Mouse (Mus musculus): ENCODE measurements at regions not wholly inside any gene's neighbourhood (a gene's known extent, or its start where the extent isn't known, plus 50 kb on each side); places are given as distances from the start of the nearest gene placed in this dataset.

DNA sequence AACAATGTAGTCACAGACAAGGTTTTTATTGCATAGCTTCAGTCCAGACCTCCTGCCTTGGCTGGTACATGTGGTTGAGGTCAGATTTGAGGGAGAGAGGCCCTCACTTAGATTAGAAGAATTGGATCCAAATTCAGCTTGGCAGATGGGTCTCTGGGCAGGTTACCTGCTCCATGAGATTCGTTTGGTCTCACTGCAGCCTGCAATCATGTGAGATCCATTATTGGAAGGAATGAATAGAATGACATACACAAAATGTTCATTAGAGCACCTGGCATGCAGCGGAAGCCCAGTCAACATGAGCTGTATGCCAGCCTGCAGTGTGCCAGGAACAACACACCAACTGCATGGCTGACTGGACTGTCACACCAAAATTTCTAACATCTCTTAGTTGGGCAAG is 750.3 kb downstream of the Nedd1 start:
- intact Hi-C loops (cut with DNase I): no loop called here
- DNase-seq: no peak

DNA sequence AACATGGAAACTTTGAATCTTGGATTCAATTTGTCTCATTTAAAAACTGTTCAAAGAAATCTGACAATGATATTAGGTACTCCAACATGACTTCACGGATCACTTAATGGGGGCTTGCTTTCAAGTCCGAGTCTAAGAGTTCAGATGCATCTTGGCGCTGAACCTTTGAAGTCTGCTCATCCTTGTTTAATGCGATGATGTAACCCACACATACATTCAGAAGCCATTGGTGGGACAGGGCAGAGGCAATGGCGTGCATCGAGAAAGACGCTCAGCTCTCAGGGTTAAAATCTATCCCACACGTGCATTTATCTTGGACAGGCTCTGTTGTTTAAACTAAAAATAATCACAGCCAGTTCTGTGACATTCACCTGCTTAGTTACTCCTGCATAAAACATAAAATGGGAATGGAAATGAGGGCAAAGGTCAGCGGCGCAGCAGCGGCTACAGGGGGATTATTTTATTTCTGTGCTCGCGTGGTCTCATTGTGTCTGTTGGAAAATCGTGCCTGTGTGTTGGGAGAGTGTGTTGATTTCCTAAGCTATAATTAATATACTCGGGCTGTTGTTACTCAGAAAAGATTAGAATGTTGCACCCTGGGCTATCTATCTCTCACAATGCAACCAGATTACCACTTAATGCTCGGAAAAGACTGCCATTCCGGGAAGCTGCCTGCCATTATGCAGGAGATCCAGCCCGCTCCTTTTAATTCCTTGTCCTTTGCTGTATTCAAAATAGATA is 754.5 kb downstream of the Nedd1 start:
- intact Hi-C loops (cut with DNase I): no loop called here
- no peak for DNase-seq

DNA sequence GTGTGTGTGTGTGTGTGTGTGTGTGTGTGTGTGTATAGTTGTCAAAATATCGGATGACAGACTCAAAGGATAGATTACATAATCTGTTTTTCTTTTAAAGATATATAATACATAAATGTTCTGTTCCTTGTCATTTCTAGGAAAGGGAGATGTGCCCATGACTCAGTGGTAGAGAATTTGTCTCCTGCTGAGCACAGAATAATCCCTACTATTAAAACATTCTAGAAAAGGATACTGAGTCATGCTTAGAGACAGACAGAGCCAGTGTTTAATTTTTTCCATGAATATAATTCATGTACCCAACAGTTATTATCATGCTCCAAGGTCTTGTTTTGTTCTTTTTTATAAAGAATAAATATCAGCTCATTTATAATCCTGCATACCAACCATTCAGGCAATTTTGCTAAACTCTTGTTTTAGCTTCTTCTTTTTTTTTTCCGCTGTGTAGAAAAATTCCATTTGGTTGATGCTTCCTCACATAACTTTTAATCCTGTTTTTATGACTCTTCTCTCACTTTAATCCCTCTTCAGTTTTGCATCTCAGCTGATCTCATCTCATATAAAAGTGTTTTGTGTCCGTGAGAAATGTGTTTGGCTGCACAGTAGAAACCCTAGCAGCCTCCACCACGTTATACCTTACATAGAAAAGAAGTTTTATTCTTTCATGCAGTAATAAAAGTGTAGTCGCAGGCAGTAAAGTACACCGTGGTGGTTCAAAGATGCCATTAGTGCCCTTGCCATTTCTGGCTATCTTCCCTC is 762.3 kb downstream of the Nedd1 start:
- intact Hi-C loops (cut with DNase I): no loop called here
- no peak for DNase-seq

DNA sequence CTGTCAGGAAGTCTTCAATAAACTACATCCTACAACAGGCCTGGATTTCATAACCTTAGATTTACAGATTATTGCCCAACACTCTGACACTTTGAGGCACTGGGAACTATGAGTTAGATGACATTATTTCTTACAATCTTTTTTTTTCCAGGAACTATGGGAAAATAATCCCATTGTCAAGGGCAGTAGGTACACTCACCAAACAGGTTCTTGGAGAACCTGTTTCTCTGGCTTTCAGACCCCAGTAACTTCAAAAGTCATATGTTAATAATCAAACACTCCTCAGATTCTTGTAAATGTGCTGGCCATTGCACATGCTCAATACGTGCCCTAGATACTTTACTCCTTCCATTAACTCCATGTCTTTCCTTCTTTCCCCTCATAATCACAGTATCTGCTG is 769.1 kb downstream of the Nedd1 start:
- intact Hi-C loops (cut with DNase I): no loop called here
- DNase-seq: no peak

GRCm38 (mm10) chr10:91923626-91924025 is 742.5 kb upstream of the Tmpo start:
- intact Hi-C loops (cut with DNase I): no loop called here
- no peak for DNase-seq

- intact Hi-C loops (cut with DNase I): no loop called here
- DNase-seq: no peak
These were observed 708.7 kb upstream of the Tmpo start for GRCm38 (mm10) chr10:91889864-91890263.

DNA sequence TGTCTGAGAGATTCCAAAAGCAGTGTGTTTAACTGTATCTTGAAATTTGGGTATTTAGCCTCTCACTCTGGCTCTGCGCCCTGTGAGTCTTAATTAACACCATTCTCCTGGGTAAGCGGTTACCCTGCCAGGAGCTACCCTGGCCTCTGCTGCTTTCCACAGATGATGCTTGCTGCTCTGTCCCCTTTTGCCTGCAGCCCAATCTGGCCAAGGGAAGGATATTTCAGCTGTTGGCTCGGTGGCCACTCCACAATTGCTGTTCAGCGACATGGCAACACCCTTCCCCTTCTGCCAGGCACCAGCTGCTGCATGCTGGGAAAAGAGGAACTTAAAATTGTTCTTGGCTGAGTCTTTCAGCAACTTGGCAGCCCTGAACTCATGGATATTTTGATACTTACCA is 707.4 kb upstream of the Tmpo start:
- intact Hi-C loops (cut with DNase I): no loop called here
- DNase-seq: peak; percentile 2 to 3

DNA sequence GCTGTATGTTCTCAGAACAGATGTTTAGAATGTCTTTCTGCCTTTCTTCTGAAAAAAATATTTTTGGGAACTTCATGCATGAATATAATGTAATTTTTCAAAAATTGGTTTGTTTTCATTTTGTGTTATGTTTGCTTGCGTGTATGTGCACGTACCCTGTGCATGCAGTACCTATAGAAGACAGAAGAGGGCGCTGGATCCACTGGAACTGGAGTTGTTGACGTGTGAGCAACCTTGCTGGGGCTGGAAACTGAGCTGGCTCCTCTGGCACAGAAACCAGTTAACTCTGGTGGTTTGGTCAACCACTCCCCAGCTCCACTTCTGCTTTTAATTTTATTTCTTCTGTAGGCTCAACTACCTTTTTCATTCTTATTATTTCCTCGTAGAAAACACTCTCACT is 702.0 kb upstream of the Tmpo start:
- intact Hi-C loops (cut with DNase I): no loop called here
- DNase-seq: no peak

DNA sequence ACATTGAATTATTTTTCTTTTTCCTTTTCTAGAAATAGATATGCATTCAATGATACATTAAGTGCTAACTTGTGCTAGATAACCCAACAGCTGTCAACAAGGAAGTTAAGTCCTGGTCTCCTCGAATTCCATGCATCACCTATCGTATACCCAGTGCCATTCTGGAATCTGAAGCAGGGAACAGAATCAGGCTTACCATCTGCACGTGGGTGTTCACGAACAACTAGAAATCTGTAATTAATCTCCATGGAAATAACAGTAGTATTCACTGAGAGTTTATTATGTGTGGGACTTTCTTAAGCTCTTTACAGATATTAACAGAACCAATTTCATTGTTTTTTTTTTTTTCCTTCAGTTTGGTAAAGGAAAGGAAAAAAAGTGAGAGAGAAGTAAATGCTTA is 701.4 kb upstream of the Tmpo start:
- intact Hi-C loops (cut with DNase I): no loop called here
- DNase-seq: no peak

DNA sequence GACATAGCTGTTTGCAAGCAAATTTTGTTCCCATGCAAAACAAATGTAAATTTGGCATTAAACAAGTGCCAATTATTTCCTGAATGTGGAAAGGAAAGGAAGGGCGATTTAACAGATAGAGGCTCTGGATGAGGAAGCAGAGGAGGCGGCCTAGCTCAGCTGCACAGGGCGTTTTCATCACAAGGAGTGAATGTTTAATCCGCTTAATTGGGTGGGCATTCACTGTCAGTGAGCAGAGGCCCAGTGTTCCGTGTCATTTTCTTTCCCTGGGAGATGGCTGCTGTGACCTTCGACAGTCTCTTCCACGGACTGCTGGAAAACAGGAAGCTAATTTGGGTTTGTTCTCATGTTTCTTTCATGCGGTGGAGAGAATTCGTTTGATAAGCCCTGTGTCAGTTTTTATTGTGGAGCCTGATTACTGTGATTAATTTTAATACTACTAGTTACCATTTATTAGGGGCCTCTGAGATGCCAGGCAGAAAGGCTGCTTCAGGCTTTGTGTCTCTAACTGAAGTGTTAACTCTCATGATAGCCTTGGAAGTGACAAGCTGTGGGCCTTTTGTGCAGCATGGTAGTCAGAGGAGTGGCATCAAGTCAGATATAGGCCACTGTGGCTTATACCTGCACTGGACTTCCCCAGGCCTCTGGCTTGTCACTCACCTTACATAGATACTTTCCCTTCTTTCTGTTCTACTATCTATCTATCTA is 700.6 kb upstream of the Tmpo start:
- intact Hi-C loops (cut with DNase I): no loop called here
- no peak for DNase-seq

GRCm38 (mm10) chr10:91875450-91875849 is 694.3 kb upstream of the Tmpo start:
- DNase-seq: no peak

DNA sequence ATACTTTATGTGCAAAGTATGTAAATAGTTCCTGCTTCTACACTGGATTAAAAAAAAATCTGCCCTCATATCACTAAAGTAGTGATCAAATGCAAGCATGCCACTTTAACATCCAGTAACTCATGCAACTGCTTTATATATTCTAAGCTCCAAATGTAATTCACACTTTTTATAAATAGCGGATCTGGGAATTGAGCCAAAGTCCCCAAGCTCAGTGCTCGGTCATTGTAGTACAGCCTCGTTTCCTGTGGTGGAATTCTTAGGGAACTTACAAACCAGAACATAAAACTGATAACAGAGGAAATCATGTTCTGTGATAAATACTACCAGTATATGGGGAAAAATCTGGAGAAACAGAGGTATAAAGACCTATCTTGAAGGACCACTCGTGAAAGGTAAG is 690.1 kb upstream of the Tmpo start:
- intact Hi-C loops (cut with DNase I): no loop called here
- no peak for DNase-seq

More at GRCm38 (mm10) chr10:91875450-91875849, 694.3 kb upstream of the Tmpo start:
- intact Hi-C loops (cut with DNase I): no loop called here

DNA sequence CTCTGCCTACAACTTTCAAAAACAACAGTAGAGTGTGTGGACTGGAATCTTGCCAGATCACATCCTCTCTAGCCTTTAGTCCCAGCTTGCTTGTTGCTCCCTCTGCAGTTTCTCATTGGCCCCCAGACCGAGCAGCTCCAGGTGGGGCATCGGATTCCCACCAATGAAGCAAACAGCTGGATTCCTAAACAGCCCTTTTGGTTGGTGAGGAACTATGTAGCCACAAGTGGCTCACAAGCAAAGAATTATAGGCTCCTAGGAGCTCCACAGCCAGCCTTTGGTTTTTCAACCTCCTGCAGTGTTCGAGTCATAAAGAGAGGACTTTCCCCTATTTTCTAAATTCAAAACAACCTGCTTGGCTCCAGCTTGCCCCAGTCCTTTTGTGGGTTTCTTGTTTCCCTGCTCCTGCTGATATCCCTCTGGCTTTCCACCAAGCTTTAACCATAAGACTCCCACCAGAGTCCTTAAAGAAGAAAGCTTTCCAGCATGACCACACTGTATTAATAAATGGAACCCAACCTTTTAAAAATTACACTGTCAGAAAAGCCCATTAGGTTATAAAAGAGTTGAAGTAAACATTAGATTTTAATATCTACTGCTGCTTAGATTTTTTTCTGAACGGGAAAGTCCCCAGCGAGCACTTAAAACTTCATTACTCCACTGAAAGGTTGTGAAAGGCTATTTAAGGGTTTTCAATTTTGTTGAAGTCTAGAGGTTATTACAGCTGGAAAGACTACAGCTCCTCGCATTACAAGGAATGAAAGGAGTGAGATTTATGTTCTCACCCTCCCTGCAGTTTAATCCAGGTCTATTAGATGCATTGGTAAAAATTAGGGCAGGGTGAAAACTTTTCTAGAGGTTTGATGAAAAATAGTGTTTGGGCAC is 677.8 kb upstream of the Tmpo start:
- intact Hi-C loops (cut with DNase I): no loop called here
- no peak for DNase-seq

DNA sequence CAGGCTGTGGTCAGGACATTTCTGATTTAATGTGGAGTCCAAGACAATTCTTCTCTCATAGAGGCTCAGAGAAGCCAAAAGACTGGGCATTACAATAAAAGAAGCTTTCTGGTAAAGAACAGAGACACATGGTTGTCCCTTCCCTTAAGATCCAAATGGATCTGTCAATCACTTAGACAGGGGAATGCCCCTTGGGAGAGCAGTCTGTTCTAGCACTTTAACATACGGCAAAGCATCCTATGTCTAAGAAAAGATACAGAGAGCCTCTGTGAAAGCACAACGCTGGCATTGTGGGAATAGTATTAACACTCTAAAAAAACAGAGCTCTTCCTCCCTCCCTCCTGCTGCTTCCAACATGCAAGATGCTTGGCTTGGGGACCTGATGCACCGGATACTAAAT is 646.0 kb upstream of the Tmpo start:
- intact Hi-C loops (cut with DNase I): no loop called here
- DNase-seq: no peak

GRCm38 (mm10) chr10:91823499-91823898 is 642.4 kb upstream of the Tmpo start:
- intact Hi-C loops (cut with DNase I): no loop called here
- DNase-seq: no peak

DNA sequence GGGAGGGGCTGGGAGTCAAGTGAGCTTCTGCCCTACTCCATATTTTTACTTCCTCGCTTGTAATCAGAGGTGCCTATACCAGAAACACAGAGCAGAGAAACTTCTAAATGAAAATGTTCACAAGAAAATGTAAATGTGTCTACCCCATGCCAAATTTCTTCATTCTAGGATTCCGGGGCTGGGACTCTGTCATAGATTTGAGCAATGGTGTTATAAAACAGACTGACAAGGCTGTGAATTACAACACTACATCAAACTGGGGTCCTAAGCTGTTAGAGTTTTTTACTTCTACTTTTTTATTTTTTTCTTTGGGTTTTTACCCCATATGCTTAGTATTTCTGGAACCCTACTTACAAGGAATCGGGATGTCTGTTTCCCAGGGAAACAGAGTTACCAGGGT is 623.8 kb upstream of the Tmpo start:
- no peak for DNase-seq
- intact Hi-C loops (cut with DNase I): no loop called here

Small RNA genes lying in the stretch of these regions (microRNA-seq; reads per million reads assigned to microRNA genes)
- 0 reads per million in 2 experiments for gene Gm22582
- gene Mir1251: 0 to 5.4 reads per million in 2 experiments
- 0 to 17.9 reads per million in 2 experiments for gene Mir135a-2

All from heart, postnatal 14 days (tissue).